Mouse (Mus musculus) CD4-positive, CD25-positive, alpha-beta regulatory T cell, adult 4 months (primary cell): ENCODE measurements around the gene Habp4. TPM values are rescaled to one million over a fixed set of nuclear protein-coding genes. Genes with fewer than 3 reads are reported as not detected.
A peak's percentile ranks its signal among the peaks of the same experiment; 100 is the strongest.

Experiments
- ATAC-seq: one replicate; pipeline ENCODE4 v1.8.0; 2017
- polyA plus RNA-seq, 2 experiments: library from polyadenylated mRNA; unstranded; fragments of 100-300 nt; shearing (Covaris generic); gene quantifications; one replicate each; pipeline ENCODE4 v1.2.1; 2017

Gene Habp4
- polyA plus RNA-seq, 2 experiments from 2014 or later: 2.8 to 4.0 TPM

GRCm38 (mm10) chr13:64178746-64179652 is 17.4 kb downstream of the Habp4 start:
- ATAC-seq: no peak

GRCm38 (mm10) chr13:64180300-64180699 is 18.7 kb downstream of the Habp4 start:
- no peak for ATAC-seq

GRCm38 (mm10) chr13:64180888-64181287 is 19.3 kb downstream of the Habp4 start:
- ATAC-seq: peak; percentile 64

GRCm38 (mm10) chr13:64182091-64182490 is 20.5 kb downstream of the Habp4 start:
- no peak for ATAC-seq

GRCm38 (mm10) chr13:64183583-64183982 is 22.0 kb downstream of the Habp4 start:
- ATAC-seq: no peak

GRCm38 (mm10) chr13:64184361-64184760 is 22.7 kb downstream of the Habp4 start:
- ATAC-seq: no peak

- no peak for ATAC-seq
These were observed 23.6 kb downstream of the Habp4 start for GRCm38 (mm10) chr13:64185176-64185575.

- ATAC-seq: no peak
These were observed 24.0 kb downstream of the Habp4 start for GRCm38 (mm10) chr13:64185586-64185985.

- ATAC-seq: no peak
These were observed 24.9 kb downstream of the Habp4 start for GRCm38 (mm10) chr13:64186516-64186915.

GRCm38 (mm10) chr13:64187065-64187464 is 25.4 kb downstream of the Habp4 start:
- ATAC-seq: no peak

- ATAC-seq: no peak
These were observed 36.3 kb downstream of the Habp4 start for GRCm38 (mm10) chr13:64197899-64198298.

GRCm38 (mm10) chr13:64198310-64198709 is 36.7 kb downstream of the Habp4 start:
- no peak for ATAC-seq

- ATAC-seq: no peak
These were observed 39.3 kb downstream of the Habp4 start for GRCm38 (mm10) chr13:64200911-64201310.

- ATAC-seq: no peak
These were observed 43.1 kb downstream of the Habp4 start for GRCm38 (mm10) chr13:64204726-64205125.

- no peak for ATAC-seq
These were observed 43.6 kb downstream of the Habp4 start for GRCm38 (mm10) chr13:64205186-64205585.

GRCm38 (mm10) chr13:64208146-64208545 is 46.5 kb downstream of the Habp4 start:
- ATAC-seq: no peak

GRCm38 (mm10) chr13:64211995-64212603 is 50.5 kb downstream of the Habp4 start:
- ATAC-seq: no peak

- no peak for ATAC-seq
These were observed 53.3 kb downstream of the Habp4 start for GRCm38 (mm10) chr13:64214891-64215290.

- no peak for ATAC-seq
These were observed 64.1 kb downstream of the Habp4 start for GRCm38 (mm10) chr13:64225738-64226137.

- ATAC-seq: no peak
These were observed 65.1 kb downstream of the Habp4 start for GRCm38 (mm10) chr13:64226725-64227124.

- ATAC-seq: no peak
These were observed 71.5 kb downstream of the Habp4 start for GRCm38 (mm10) chr13:64233139-64233538.

GRCm38 (mm10) chr13:64235062-64235715 is 73.6 kb downstream of the Habp4 start:
- no peak for ATAC-seq

- no peak for ATAC-seq
These were observed 74.2 kb downstream of the Habp4 start for GRCm38 (mm10) chr13:64235777-64236176.
